Mouse (Mus musculus): ENCODE data around the gene Kcnab1.

The Kcnab1 gene

DNA sequence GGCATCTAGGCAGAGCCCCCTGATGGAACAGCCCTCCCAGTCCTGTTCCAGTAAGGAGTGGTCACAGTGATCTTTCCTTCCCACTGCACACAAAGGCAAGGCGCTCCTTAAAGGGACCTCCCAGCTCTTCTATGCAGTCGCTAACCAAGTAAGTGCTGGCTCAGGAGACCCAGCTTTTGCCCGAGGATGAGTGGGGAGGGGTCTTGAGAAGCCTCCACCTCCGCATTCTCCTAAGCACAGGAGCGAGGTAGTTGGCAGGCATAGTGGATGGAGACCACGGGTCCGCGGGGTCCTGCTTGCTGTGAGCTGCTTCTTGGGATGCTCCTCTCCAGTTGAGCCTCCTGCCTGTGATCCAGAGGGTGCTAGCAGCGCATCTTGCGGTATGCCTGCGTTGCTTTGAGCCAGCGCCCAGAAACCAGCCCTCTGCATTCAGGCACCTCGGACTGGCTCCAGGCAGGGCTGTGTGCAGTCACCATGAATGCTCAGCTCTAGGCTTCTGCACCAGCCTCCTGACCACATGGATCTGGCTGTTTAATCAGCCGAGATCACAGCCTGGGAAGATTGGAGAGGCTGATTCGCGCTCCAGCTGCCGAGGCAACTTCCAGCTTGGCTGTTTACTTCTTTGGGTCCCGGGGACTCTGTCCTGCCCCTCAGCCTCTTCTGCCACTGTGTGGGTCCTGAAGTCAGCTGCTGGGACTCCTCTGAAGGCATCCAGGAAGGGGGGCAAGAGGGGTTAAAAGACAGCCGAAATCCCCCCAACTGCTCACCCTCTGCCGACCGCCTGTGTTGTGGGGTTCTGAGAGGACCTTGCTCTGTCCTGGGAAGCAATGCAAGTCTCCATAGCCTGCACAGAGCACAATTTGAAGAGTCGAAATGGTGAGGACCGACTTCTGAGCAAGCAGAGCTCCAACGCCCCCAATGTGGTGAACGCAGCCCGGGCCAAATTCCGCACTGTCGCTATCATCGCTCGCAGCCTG is at the start of gene Kcnab1:
Gene Kcnab1 (plus strand): TSS at position 440 of the 977 bp plus-strand sequence.
- DNase-seq, result peak; percentile 61

DNA sequence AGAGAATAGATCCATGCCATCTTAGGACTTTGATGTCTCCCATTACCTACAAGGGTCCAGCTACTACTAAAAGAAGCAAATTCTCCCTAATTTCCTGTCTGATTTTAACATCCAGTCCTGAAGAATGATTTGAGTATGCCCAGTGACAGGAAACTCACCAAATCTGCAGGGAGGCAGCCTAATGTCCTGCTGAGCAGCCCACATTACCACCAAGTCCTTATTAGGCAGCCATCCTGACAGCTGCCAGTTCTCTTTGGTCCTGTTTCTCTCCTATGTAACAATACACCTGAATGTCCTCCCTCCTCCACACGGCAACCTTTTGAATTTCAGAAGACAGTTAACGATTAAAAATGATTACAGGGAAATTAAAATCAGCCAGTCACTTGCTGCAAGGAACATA is 20.9 kb upstream of the Kcnab1 start:
- no peak for DNase-seq

GRCm38 (mm10) chr3:65104117-65104516 is 5.1 kb upstream of the Kcnab1 start:
- peak; percentile 38 for DNase-seq

DNA sequence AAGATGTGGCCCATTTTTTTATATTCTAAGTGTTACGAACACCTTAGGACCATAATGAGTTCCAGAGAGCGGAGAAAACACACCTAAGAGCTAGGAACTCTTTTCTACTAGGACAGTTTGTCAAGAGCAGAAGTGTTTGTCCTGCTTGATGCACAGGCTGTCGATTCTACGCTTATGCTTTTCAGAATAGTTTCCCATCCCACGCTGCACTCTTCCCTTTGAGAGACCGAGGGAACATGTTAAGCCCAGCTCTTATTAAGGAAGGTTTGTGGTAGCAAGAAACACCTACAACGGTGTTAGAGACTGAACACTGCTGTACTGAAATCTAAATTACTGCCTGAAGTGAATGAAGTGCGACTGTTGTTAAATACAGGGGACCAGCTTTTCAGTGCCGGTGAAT is 1.0 kb downstream of the Kcnab1 start:
- DNase-seq, result no peak

DNA sequence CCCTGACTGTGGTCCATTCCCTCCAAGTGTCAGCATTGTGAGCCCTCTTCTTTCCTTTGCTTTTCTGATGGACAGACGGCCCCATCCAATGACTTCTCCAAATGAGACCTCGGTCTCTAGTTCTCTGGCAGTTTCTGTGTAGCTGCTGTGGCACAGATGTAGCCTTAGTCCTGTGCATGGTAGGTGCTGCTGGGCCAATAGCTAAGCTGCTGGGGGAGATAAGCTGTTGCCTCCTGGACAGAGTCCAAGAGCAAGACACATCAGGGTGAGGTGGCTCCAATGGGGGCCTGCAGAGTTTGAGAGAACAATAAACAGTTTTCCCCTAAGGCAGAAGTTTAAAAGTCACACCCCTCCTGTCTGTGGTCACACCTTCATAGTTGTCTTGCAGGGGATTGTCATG is 2.0 kb downstream of the Kcnab1 start:
- DNase-seq, result no peak

GRCm38 (mm10) chr3:65115164-65115563 is 6.0 kb downstream of the Kcnab1 start:
- DNase-seq, result no peak

- DNase-seq, result peak; percentile 57
These were observed 7.8 kb downstream of the Kcnab1 start for GRCm38 (mm10) chr3:65116958-65117357.

GRCm38 (mm10) chr3:65117365-65117764 is 8.2 kb downstream of the Kcnab1 start:
- no peak for DNase-seq

DNA sequence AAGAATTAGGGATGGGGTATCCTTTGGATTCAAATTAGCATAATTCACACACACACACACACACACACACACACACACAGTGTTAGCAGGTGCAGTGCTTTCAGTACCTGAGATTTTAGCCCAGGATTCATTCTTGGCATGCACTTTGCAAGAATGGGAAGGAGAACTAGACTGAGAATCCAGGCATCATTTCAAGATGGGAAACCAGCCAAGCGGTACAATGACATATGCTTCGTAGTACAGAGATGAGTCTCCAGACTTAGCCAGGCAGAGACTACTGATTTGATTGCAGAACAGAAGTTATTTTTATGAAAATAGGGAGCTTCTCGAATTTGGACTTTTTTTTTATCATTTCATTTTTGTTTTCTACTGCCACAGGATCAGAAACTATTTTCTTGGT is 15.8 kb downstream of the Kcnab1 start:
- peak; percentile 80 for DNase-seq

DNA sequence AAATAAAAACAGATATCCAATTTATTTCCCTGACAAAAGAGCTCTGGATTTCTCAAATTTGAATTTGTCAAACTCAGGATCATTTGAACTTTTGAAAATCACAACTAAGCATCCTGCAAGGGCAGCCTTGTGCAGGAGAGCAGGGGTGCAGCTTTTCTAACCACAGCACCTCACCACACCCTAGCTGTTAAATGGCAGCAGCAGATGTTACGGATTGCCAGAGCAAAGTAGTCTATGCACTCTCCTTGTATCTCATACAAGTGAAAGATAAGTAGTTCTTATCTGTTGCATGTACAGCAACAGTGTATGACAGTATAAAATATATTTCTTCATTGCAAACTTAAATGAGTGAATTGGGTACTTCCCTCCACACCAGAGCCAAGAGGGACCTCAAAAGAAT is 20.4 kb downstream of the Kcnab1 start:
- DNase-seq, result no peak

DNA sequence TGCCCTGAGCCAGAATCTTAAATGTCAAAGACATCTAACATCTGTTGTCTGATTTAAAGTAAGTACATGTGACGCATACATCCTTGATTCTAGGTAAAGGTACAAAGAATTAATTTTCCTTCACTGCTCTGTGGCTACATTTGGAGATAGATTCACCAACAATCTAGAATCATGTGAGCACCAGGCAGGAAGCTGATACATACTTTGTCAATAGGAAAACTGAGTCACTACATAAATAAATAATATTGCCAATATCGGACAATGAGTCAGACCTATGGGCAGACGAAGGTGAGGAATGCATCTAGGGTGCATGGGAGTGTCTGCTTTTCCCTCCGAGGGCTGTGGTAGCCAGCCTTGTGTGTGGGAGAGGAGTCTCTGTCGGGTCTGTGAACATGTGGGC is 25.7 kb downstream of the Kcnab1 start:
- no peak for DNase-seq

DNA sequence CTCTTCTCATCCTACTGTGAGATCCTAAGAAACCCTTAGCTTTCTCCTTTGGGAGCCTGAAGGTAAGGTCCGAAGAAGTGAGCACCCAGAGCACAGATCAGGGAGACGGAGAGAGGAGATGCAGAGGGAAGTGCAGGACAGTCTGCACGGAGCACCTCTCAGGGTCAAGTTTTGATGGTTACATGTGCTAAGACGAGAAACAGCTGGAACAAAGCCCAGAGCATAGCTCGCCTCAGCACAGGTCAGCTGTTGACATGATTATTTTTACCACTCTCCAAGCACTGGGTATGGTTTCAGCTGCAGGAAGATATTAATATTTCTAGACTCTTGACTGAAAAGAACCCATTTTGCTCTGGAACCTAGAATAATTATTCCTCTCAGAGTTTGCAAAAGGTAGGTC is 27.7 kb downstream of the Kcnab1 start:
- DNase-seq, result no peak

DNA sequence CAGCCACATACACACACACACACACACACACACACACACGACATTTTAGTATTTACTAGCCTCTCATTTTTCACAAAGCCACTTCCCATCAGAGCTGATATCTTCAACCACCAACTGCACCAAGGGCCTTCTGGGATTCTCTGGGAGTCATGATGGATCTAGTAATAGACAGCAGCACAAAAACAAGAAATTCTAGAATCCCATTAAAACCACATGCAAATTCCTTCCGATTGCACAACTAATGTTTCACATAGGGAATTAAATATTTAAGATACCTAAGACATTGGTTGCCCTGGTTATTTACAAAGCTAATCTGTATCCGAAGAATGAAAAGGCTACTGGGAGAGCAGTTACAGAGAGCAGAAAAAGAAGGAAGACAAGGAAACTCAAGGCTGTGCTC is 29.6 kb downstream of the Kcnab1 start:
- no peak for DNase-seq

GRCm38 (mm10) chr3:65145152-65145551 is 36.0 kb downstream of the Kcnab1 start:
- no peak for DNase-seq

GRCm38 (mm10) chr3:65151808-65152207 is 42.6 kb downstream of the Kcnab1 start:
- DNase-seq, result no peak

GRCm38 (mm10) chr3:65172964-65173363 is 63.8 kb downstream of the Kcnab1 start:
- DNase-seq, result no peak

DNA sequence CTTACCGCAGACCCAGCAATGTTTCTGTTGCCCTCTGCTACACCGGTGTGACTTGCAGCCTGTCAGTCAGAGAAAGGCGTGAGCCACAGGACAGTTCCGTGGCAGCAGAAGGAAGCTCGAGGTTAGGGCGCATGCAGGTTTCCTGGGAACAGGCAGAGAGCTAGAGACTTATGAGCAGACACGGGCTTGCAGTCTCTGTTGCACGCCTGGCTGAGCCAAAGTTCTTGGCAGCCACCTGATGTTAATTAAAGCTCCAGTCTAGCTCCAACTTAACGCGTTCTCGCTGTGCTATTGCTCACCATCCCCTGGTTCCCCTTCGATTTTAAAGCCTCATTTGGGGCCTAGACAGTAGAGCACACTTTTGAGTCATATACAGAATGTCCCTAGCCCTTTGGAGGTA is 65.4 kb downstream of the Kcnab1 start:
- DNase-seq, result peak; percentile 66

GRCm38 (mm10) chr3:65175819-65176218 is 66.6 kb downstream of the Kcnab1 start:
- DNase-seq, result no peak

DNA sequence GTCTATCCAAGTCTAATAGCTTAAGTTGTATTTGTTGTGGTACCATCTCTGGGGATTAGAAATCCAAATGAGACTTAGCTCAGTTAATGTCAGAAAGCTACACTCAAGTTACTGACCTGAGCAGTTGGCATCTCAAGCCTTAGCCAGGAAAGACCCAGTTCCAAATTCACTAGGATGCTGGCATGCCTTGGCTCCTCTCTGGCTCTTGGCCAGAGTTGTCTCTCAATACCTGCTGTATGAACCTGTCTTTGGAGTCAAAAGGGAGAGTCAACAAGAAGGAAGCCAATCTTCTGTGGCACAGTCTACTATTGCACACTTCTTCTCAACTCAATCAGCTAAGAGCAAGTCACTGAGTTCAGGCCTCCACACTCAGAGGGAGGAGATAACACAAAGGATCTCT is 67.7 kb downstream of the Kcnab1 start:
- DNase-seq, result no peak

DNA sequence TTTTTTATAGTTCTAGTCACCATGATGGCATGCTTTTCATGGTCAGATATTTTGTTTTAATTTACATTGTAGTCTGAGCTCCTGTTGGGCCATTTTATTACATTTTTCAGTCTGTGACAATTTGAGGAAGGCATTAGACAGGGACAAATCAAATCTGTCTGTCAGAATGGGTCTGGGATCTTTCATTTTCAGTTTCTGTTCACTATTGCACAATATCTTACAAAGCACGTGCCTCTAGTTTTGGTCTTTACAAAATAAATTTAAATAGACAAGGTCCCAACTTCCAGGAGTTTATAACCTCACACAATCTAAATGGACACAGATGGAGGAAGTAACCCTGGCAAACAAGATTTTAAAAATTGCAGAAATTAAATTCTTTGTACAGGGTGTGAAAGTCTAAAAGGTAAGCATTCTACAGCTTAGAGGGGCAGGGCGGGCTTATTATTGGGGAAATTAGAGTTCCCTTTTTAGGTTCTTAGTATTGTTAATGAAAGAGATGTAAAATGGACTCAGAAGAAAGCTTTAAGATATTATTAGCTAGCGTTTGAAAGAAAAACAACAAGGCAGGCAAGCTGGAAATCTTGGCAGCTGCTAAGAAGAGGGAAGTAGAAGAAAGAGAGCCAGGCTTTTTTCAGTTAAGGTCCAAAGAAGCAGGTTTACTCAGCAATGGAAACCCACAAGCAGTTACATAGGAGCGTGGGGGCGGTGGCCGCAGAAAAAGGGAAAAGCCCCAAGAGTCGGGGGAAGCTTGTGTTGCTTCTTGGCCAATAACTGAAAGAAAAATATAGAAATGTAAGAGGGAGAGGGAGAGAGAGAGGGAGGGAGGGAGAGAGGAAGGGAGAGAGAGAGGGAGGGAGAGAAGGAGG is 78.9 kb downstream of the Kcnab1 start:
- no peak for DNase-seq

DNA sequence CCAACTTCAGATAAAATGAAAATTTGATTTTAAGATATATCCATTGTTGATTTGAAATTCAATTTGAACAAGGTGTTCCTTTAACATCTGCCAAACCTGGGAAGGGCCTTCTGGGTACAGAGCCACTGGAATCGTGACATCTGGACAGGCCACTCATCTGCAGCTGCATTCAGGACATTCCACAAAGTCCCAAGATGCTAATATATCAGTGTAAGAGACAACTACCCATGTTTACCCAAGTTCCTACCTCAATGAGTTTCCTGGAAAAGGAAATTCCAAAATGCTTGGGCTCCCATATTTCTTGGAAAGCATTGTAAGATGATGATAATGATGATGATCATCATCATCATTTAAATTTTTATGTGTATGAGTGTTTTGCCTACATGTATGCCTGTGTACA is 91.4 kb downstream of the Kcnab1 start:
- DNase-seq, result no peak

DNA sequence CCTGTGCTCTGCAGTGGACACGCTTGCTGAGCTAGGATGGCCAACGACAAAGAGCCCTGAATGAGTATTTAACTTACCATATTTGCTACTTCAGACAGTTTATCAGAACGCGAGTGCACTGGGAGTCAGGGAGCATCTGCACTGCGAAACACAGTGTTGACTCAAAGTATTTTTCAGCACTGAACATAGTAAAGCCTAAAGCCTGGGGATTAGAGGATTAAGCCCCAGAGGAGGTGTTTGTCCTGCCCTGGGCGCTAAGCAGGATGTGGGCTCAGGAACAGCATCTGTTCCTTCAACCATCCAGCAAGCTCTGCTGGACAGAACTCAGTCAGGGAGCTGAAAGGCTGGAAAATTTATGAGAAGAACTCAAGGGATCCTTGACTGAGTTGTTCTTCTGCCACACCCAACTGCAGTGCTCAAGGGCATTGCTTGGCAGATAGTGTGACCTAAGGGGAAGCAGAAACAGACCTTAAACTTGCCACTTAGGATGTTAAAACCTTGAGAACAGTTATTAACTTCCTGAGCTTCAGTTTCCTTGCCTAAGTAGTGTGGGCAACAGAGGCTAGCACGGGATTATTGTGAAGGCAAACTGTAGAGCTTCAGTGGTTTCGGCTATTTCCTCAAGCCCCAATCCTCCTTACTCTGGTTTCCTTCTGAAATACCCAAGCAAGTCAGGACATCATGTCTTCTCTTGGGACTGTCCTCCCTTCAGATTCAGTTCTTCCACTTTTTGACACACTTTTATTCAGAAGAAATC is 94.4 kb downstream of the Kcnab1 start:
- no peak for DNase-seq
